Mouse (Mus musculus): Measurements from ENCODE around the gene Smim13.

DNA sequence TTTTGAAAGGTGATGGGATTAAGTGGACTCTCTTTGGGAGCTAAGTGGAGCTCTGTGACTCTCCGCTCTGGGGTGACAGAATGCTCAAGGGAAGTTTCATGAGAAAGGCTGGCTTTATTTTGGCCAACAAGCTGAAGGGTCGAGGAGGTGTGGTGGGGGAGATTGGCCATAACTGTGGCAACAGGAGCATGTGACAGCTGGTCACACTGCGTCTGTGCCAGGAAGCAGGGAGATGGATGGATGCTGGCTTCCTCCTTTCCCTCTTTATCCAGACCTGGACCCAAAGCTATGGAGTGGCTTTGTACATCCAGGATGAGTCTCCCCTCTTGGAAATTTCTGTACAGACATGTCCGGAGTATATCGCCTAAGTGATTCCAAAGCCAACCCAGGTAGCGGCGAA lies 16.4 kb upstream of the Smim13 start:
- no peak for TF ChIP-seq CTCF (conservative IDR thresholded peaks at IDR 0.05; ENCODE audit: low read length)
- TF ChIP-seq POU5F1 (IDR thresholded peaks at IDR 0.05; ENCODE audit: borderline replicate concordance, low read length): no peak
